Comparison of ENCODE assay signal across 13 mouse cellular contexts in genomic region chr1:164814243-164814642, GRCm38 (mm10). TPM values are rescaled to one million over a fixed set of nuclear protein-coding genes. Genes with fewer than 3 reads are reported as not detected.
DNase-seq lines count a peak whose midpoint lies in the region; ATAC-seq and TF ChIP-seq lines count a peak whose summit lies in the region.
"Had no signal": no experiment of that assay in that cellular context is flagged by ENCODE, and none has a peak within 500 bp of the region (broad histone marks: within the 10 kb centered on the region; RNA-seq: fewer than 3 reads in every experiment).

No protein-coding gene starts in this region.

- no peaks in the 10 kb centered on the region for H3K9me3 ChIP-seq in forebrain, embryonic 13.5 days (replicated peaks)
- no peaks in the 10 kb centered on the region for H3K9me3 ChIP-seq in forebrain, embryonic 11.5 days (ENCODE audit: control insufficient read depth, low read length)
- no peaks in the 10 kb centered on the region for H3K9me3 ChIP-seq in midbrain, embryonic 15.5 days
- no peaks in the 10 kb centered on the region for H3K9me3 ChIP-seq in midbrain, embryonic 10.5 days (replicated peaks)
- H3K9me3 ChIP-seq: limb, embryonic 15.5 days; megakaryocyte, embryonic 14.5 days; stomach, embryonic 15.5 days had no signal

- H3K4me1 ChIP-seq in forebrain, embryonic 13.5 days, result no peaks in the 10 kb centered on the region
- H3K4me1 ChIP-seq in forebrain, embryonic 11.5 days (replicated peaks; ENCODE audit: control insufficient read depth, insufficient read depth, low read length), result no peaks in the 10 kb centered on the region
- no peaks in the 10 kb centered on the region for H3K4me1 ChIP-seq in midbrain, embryonic 15.5 days
- peaks cover 7% of the 10 kb centered on the region for H3K4me1 ChIP-seq in midbrain, embryonic 10.5 days
- H3K4me1 ChIP-seq: limb, embryonic 15.5 days; stomach, embryonic 15.5 days had no signal

- no peak for TF ChIP-seq CTCF in layer of hippocampus, adult 2 months (conservative IDR thresholded peaks at IDR 0.05)

- H3K4me2 ChIP-seq in forebrain, embryonic 13.5 days, result no peak overlapping the region
- no peak overlapping the region for H3K4me2 ChIP-seq in forebrain, embryonic 11.5 days (ENCODE audit: low read depth, low read length, severe bottlenecking)
- no peak overlapping the region for H3K4me2 ChIP-seq in midbrain, embryonic 15.5 days
- H3K4me2 ChIP-seq: limb, embryonic 15.5 days; stomach, embryonic 15.5 days had no signal

- H3K36me3 ChIP-seq in forebrain, embryonic 13.5 days (ENCODE audit: poor library complexity, severe bottlenecking), result no peaks in the 10 kb centered on the region
- no peaks in the 10 kb centered on the region for H3K36me3 ChIP-seq in forebrain, embryonic 11.5 days (ENCODE audit: control insufficient read depth, insufficient read depth, low read length)
- no peaks in the 10 kb centered on the region for H3K36me3 ChIP-seq in midbrain, embryonic 15.5 days (replicated peaks)
- no peaks in the 10 kb centered on the region for H3K36me3 ChIP-seq in midbrain, embryonic 10.5 days
- H3K36me3 ChIP-seq: limb, embryonic 15.5 days; stomach, embryonic 15.5 days had no signal

- ATAC-seq in forebrain, embryonic 13.5 days, result peak; percentile 66; the same call in 1 of the 2 replicates
- ATAC-seq in forebrain, embryonic 11.5 days (replicated peaks; ENCODE audit: low FRiP score), result no peak
- ATAC-seq in midbrain, embryonic 15.5 days (replicated peaks), result 0 out of 2 replicates have a peak, but pooled peaks have one; percentile 41

- no peak overlapping the region for H3K4me3 ChIP-seq in forebrain, embryonic 13.5 days
- no peak overlapping the region for H3K4me3 ChIP-seq in forebrain, embryonic 11.5 days (ENCODE audit: low read depth, low read length)
- no peak overlapping the region for H3K4me3 ChIP-seq in midbrain, embryonic 15.5 days
- H3K4me3 ChIP-seq in midbrain, embryonic 10.5 days, result no peak overlapping the region
- H3K4me3 ChIP-seq in layer of hippocampus, adult 2 months, result no peak overlapping the region
- H3K4me3 ChIP-seq: heart, adult 2 months; limb, embryonic 15.5 days; megakaryocyte, embryonic 14.5 days; stomach, embryonic 15.5 days had no signal

- H3K27ac ChIP-seq in forebrain, embryonic 13.5 days, result no peak overlapping the region
- H3K27ac ChIP-seq in forebrain, embryonic 11.5 days (ENCODE audit: low read depth, low read length), result no peak overlapping the region
- H3K27ac ChIP-seq in midbrain, embryonic 15.5 days, result no peak overlapping the region
- no peak overlapping the region for H3K27ac ChIP-seq in midbrain, embryonic 10.5 days (replicated peaks)
- no peak overlapping the region for H3K27ac ChIP-seq in layer of hippocampus, adult 2 months
- H3K27ac ChIP-seq: heart, adult 2 months; limb, embryonic 15.5 days; stomach, embryonic 15.5 days had no signal

- H3K9ac ChIP-seq in forebrain, embryonic 13.5 days, result no peak overlapping the region
- no peak overlapping the region for H3K9ac ChIP-seq in forebrain, embryonic 11.5 days (ENCODE audit: low read length)
- no peak overlapping the region for H3K9ac ChIP-seq in midbrain, embryonic 15.5 days
- H3K9ac ChIP-seq: limb, embryonic 15.5 days; stomach, embryonic 15.5 days had no signal

- DNase-seq in forebrain, embryonic 11.5 days (ENCODE audit: low spot score), result no peak
- no peak for DNase-seq in midbrain, embryonic 10.5 days (ENCODE audit: low spot score)
- DNase-seq in gastrocnemius, postnatal 25 days, result peak; percentile 42
- DNase-seq in thymus, postnatal 0 days (ENCODE audit: low spot score), result no peak
- DNase-seq in layer of hippocampus, adult 2 months (ENCODE audit: low spot score in 2 of 2), result no peak
- DNase-seq in testis, postnatal 14 days (ENCODE audit: low spot score), result no peak
- DNase-seq: kidney, postnatal 14 days had no signal

- no peaks in the 10 kb centered on the region for H3K27me3 ChIP-seq in forebrain, embryonic 13.5 days
- H3K27me3 ChIP-seq in forebrain, embryonic 11.5 days (ENCODE audit: control insufficient read depth, insufficient read depth, low read length), result no peaks in the 10 kb centered on the region
- no peaks in the 10 kb centered on the region for H3K27me3 ChIP-seq in midbrain, embryonic 15.5 days (replicated peaks)
- no peaks in the 10 kb centered on the region for H3K27me3 ChIP-seq in midbrain, embryonic 10.5 days (ENCODE audit: low read depth, poor library complexity, severe bottlenecking)
- H3K27me3 ChIP-seq: limb, embryonic 15.5 days; megakaryocyte, embryonic 14.5 days; stomach, embryonic 15.5 days had no signal

- 51% methylated on average over 2 of the region's 2 CpGs for WGBS in forebrain, embryonic 13.5 days
- 64% methylated on average over 2 of the region's 2 CpGs for WGBS in forebrain, embryonic 11.5 days
- 40% methylated on average over 2 of the region's 2 CpGs for WGBS in midbrain, embryonic 15.5 days
- 61% methylated on average over 2 of the region's 2 CpGs for WGBS in midbrain, embryonic 10.5 days

RNA-seq across cellular contexts. Expression of gene Dpt, which starts 17.8 kb away (rescaled TPM):
- not detected in 2 replicates for polyA plus RNA-seq in forebrain, embryonic 13.5 days (2015; fragmentation: Nextera tagmentation; extraction: Ambion mirVana)
- 0.15 TPM in 1 of 2 replicates, not detected in the other for polyA plus RNA-seq in forebrain, embryonic 11.5 days (2014; fragmentation: Nextera tagmentation; extraction: Ambion mirVana)
- 0.32 and 0.41 TPM in 2 replicates for polyA plus RNA-seq in midbrain, embryonic 15.5 days (2015; fragmentation: Nextera tagmentation; extraction: Ambion mirVana)
- polyA plus RNA-seq in midbrain, embryonic 10.5 days (2016; fragmentation: Nextera tagmentation; extraction: Ambion mirVana), result not detected in 2 replicates
- 100 to 1,000 TPM in 1 of 2 experiments, 10 to 100 TPM in 1; 51.1 to 109 TPM for total RNA-seq in gastrocnemius, postnatal 25 days (2021)
- 8.2 and 8.3 TPM in 2 replicates for polyA plus RNA-seq in thymus, postnatal 0 days (2015; fragmentation: Nextera tagmentation; extraction: Ambion mirVana)
- total RNA-seq in layer of hippocampus, adult 2 months (2021), result not detected
